Mouse (Mus musculus) regulatory T cell (primary cell): Measurements from ENCODE around the gene 4931429L15Rik.

Experiments
- in situ Hi-C: fragments of 300-600 bp; cut with MboI, MseI; formaldehyde crosslinking; loops from one replicate; pipeline ENCODE4 v1.15.1; 2025; ENCODE audit warnings: high pct_unique_total_duplicates

4931429L15Rik gene

DNA sequence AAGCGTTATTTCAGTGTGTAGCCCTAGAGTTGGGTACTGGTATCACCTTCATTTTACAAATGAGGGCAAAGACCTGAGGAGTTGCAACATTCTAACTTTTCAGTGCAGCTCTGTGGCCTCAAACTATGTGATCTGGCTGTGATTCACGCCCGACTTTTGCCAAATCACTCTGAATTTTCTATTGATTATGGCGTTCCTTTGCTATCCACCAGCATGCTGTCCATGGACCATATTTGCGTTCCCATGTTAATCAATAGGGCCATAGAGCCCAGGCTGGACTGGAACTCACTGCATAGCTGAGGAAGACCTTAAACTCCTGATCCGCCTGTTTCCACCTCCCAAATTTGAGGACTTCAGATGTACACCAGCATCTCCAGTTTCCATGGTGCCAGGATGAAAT lies 60.7 kb downstream of the 4931429L15Rik start:
- in situ Hi-C loops = no loop called here

DNA sequence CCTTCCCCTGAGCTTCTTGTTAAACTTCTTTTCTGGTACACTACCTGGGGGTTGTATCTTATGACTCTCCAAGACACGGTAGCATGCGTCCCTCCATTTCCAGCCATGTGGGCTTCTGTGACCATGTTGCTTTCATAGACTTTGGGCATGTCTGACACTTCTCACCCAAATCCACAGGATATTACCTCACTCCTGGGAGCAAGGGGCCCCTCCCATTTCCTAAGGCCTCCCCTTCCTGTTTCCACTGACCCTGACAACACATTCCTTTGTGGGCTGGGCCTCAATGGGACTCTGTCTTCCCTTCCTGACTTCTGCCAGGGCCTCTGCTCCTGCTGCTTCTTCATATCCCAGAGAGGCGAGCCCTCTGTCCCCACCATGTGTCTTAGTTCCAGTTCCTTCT lies 62.2 kb downstream of the 4931429L15Rik start:
- in situ Hi-C loops = no loop called here

DNA sequence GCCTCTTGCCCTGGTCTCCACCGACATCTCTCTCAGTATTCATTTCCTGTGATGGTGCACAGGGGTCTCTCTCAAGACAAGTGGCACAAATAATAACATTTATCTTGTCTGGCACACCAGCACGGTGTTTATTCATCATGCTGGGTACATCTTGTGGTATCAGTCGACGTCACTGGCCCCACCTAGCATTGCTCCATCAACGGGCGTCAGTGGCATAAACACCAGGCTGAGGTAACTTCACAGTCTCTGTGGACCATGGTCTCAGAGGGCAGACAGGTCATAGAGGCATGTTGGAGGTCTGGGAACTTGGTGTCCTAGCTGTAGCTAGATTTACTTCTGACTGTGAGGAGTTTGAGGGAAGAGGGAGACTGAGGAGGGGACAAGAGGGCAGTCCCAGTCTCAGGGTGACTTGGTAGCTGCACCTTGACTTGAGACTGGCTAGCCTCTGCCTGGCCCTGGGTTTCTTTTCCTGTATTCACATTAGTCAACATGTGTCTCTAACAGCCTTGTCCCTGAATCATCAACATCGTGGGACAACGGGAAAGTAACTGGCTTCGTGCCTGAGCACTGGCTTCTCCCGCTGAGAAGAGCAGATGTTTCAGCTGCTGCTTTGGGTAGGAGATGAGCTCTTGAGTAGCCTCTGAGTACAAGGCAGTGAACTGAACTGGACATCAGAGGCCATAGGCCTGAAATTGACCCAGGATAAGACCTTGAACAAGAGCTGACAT lies 63.0 kb downstream of the 4931429L15Rik start:
- in situ Hi-C loops = no loop called here

DNA sequence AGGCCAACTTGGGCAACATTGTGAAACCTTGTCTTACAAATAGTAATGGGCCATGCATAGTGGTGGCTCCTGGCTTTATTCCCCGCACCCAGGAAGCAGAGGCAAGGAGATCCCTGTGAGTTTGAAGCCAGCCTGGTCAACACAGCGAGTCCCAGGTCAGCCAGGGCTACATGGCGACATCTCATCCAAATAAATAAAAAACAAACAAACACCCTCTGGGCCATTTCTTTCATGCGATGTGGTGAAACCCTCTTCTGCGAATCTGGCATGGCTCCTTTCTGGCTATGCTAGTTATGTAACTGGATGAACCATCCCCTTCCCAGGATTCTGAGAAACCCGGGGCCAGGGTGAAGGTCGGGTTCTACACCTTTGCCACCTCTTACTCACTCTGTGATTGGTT lies 63.6 kb downstream of the 4931429L15Rik start:
- in situ Hi-C loops = no loop called here
